Mouse (Mus musculus): ENCODE data around the gene Mafg.

GRCm38 (mm10) chr11:120629911-120630310, 3.5 kb downstream of the Mafg start:
- TF ChIP-seq CTCF (IDR thresholded peaks at IDR 0.05; ENCODE audit: control insufficient read depth, insufficient read depth, low read length) (no peak), POLR2A (IDR thresholded peaks at IDR 0.05; ENCODE audit: borderline replicate concordance, control insufficient read depth, low read depth, low read length) (no peak)

Data from bone marrow, adult 2 months (tissue).